Mouse (Mus musculus) intestine, embryonic 14.5 days (tissue): ENCODE measurements around the gene Cpne4. TPM values are rescaled to one million over a fixed set of nuclear protein-coding genes. Genes with fewer than 3 reads are reported as not detected.

Experiments used
- ATAC-seq: fragments of 200-750 bp; cut with Nextera tagmentation; replicated peaks from 2 replicates; pipeline ENCODE4 v1.8.0; 2017; ENCODE audit warnings: low read depth, moderate number of reproducible peaks, moderate TSS enrichment, moderate library complexity; ENCODE audit not compliant: low FRiP score, low TSS enrichment
- DNase-seq: peaks from one replicate; pipeline ENCODE4 v3.0.0-alpha.2; 2018; ENCODE audit warnings: low spot score
- H3K27ac ChIP-seq: fragments of 300-500 bp; sonication (generic); 2 replicates; pipeline ENCODE4 v1.5.1; 2014; ENCODE audit warnings: low read depth, mild to moderate bottlenecking, control low read depth
- H3K27me3 ChIP-seq: fragments of 300-500 bp; sonication (generic); replicated peaks from 2 replicates; pipeline ENCODE4 v1.6.1; 2014; ENCODE audit warnings: low read length, control low read depth; ENCODE audit not compliant: control insufficient read depth, insufficient read depth
- H3K36me3 ChIP-seq: fragments of 300-500 bp; sonication (generic); 2 replicates; pipeline ENCODE4 v1.6.1; 2014; ENCODE audit warnings: low read length, control low read depth; ENCODE audit not compliant: control insufficient read depth, insufficient read depth
- H3K4me1 ChIP-seq: fragments of 300-500 bp; sonication (generic); replicated peaks from 2 replicates; pipeline ENCODE4 v1.6.1; 2014; ENCODE audit warnings: low read length, control low read depth, mixed read lengths; ENCODE audit not compliant: control insufficient read depth, insufficient read depth
- H3K4me2 ChIP-seq: fragments of 300-500 bp; sonication (generic); 2 replicates; pipeline ENCODE4 v1.6.1; 2014; ENCODE audit warnings: low read length
- H3K4me3 ChIP-seq: fragments of 300-500 bp; sonication (generic); 2 replicates; pipeline ENCODE4 v1.5.1; 2014; ENCODE audit warnings: low read depth, low read length, control low read depth, mixed read lengths
- H3K9ac ChIP-seq: fragments of 300-500 bp; sonication (generic); 2 replicates; pipeline ENCODE4 v1.6.1; 2014; ENCODE audit warnings: mild to moderate bottlenecking, low read length
- H3K9me3 ChIP-seq: fragments of 300-500 bp; sonication (generic); 2 replicates; pipeline ENCODE4 v1.6.1; 2016; ENCODE audit warnings: low read length, control low read depth; ENCODE audit not compliant: control insufficient read depth
- WGBS: fragments of 180-500 bp; shearing (Covaris S2); extraction: QIAGEN DNeasy Blood & Tissue Kit; methylation state at CpG from one replicate; pipeline ENCODE4 v1.1.7; 2014; 5-methylcytosine and 5-hydroxymethylcytosine counted together
- polyA plus RNA-seq: library from polyadenylated mRNA; unstranded; fragments of >200 nt; fragmentation: Nextera tagmentation; extraction: Ambion mirVana; gene quantifications from 2 replicates; pipeline ENCODE4 v1.2.1, GENCODE M21; 2014

The Cpne4 gene
- polyA plus RNA-seq, 1 experiment from 2014 or later: 1.3 TPM

DNA sequence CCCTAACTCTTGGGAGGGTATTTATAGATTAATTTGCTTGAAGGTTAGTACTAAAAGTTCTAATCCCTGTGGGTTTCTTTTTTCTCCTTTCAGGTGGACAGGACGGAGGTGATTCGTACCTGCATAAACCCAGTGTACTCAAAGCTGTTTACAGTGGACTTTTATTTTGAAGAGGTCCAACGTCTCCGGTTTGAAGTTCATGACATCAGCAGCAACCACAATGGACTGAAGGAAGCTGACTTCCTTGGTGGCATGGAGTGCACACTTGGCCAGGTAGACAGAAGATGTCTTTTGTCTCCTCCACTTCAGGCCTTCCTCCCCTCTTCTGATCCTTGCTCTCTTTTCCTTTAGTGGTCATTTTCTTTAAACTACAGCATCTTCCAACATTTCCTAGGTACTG, 325.5 kb downstream of the Cpne4 start:
- H3K27ac ChIP-seq: no peak overlapping the region
- no peak overlapping the region for H3K4me3 ChIP-seq
- no peak overlapping the region for H3K9ac ChIP-seq
- H3K9me3 ChIP-seq: no peaks in the 10 kb centered on the region
- H3K27me3 ChIP-seq: no peaks in the 10 kb centered on the region
- H3K4me2 ChIP-seq: no peak overlapping the region
- no peaks in the 10 kb centered on the region for H3K4me1 ChIP-seq
- 79% methylated on average over 4 of the region's 4 CpGs for WGBS
- no peaks in the 10 kb centered on the region for H3K36me3 ChIP-seq
- no peak for ATAC-seq
- DNase-seq: no peak

GRCm38 (mm10) chr9:104874157-104874556, 327.1 kb downstream of the Cpne4 start:
- H3K4me3 ChIP-seq: no peak overlapping the region
- no peaks in the 10 kb centered on the region for H3K36me3 ChIP-seq
- DNase-seq (no peak), ATAC-seq (peak; percentile 64; the same call in 1 of the 2 replicates)
- no peaks in the 10 kb centered on the region for H3K27me3 ChIP-seq
- WGBS: 76% methylated on average over 3 of the region's 3 CpGs
- H3K9ac ChIP-seq: no peak overlapping the region
- H3K4me2 ChIP-seq: no peak overlapping the region
- no peaks in the 10 kb centered on the region for H3K4me1 ChIP-seq
- H3K9me3 ChIP-seq: no peaks in the 10 kb centered on the region
- no peak overlapping the region for H3K27ac ChIP-seq

DNA sequence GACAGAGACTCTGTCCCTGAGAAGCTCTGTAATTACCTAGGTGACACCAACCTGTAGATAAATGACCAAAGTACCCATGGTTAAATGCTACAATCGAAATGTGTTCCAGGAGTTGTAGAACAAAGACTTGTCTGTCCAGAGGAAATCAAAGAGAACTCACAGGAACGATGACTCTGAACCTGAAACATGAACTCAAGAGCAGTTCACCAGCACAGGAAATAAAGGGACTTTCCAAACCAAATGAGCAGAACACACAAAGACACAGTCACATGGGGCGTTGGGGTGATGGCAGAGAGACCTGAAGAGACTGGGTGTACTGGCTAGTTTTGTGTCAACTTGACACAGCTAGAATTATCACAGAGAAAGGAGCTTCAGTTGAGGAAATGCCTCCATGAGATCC, 329.9 kb downstream of the Cpne4 start:
- H3K4me2 ChIP-seq: no peak overlapping the region
- WGBS: 74% methylated on average over 3 of the region's 3 CpGs
- no peaks in the 10 kb centered on the region for H3K36me3 ChIP-seq
- no peak overlapping the region for H3K27ac ChIP-seq
- no peaks in the 10 kb centered on the region for H3K27me3 ChIP-seq
- DNase-seq (no peak), ATAC-seq (no peak)
- no peak overlapping the region for H3K4me3 ChIP-seq
- no peaks in the 10 kb centered on the region for H3K9me3 ChIP-seq
- H3K4me1 ChIP-seq: no peaks in the 10 kb centered on the region
- H3K9ac ChIP-seq: no peak overlapping the region

DNA sequence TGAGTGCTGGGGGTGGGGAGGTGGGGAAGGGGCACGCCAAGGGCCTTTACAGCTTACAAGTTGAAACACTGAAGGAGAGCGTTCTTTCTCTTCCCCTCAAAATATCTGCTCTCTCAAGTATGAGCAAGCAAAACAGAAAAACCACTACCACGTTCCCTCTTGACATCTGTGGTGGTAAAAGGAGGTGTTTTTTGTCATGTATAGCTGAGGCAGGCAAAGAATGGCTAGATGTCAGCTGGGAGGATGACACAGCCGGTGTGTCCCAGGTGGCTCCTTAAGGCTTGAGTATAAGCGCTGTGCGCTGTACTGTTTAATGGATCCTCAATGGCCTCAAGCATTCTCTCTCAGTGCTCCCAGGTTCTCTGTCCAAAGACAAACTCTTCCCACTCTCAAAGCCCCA, 331.5 kb downstream of the Cpne4 start:
- no peaks in the 10 kb centered on the region for H3K27me3 ChIP-seq
- H3K9me3 ChIP-seq: no peaks in the 10 kb centered on the region
- H3K9ac ChIP-seq: no peak overlapping the region
- no peak overlapping the region for H3K27ac ChIP-seq
- no peaks in the 10 kb centered on the region for H3K4me1 ChIP-seq
- H3K4me2 ChIP-seq: no peak overlapping the region
- no peaks in the 10 kb centered on the region for H3K36me3 ChIP-seq
- DNase-seq (no peak), ATAC-seq (no peak)
- no peak overlapping the region for H3K4me3 ChIP-seq
- WGBS: 84% methylated on average over 6 of the region's 6 CpGs

DNA sequence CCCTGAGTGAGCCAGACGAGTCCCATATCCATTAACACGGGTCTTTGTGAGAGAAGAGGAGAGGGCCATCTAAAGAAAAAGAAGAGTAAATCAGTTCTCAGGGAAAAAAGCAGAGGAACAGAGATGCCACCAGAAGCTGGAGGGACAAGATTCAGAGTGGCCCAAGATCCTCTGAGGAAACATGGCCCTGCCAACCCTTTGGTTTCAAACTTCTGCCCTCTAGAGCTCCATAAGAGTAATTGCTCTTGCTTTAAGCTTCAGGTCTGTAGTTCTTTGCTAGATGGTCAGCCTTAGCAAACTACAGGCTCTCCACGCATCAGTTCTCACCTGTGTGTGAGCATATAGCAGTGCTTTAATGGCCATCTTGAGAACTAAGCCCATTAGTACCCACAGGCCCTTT, 343.4 kb downstream of the Cpne4 start:
- Histone ChIP-seq H3K27ac (no peak overlapping the region), H3K9ac (no peak overlapping the region), H3K4me1 (no peaks in the 10 kb centered on the region), H3K4me3 (no peak overlapping the region), H3K4me2 (no peak overlapping the region), H3K27me3 (no peaks in the 10 kb centered on the region), H3K36me3 (no peaks in the 10 kb centered on the region), H3K9me3 (no peaks in the 10 kb centered on the region)
- DNase-seq: no peak
- 69% methylated on average over 3 of the region's 3 CpGs for WGBS
- no peak for ATAC-seq

- Histone ChIP-seq H3K36me3 (no peaks in the 10 kb centered on the region), H3K4me3 (no peak overlapping the region), H3K4me2 (no peak overlapping the region), H3K9ac (no peak overlapping the region), H3K27me3 (no peaks in the 10 kb centered on the region), H3K9me3 (no peaks in the 10 kb centered on the region), H3K4me1 (no peaks in the 10 kb centered on the region), H3K27ac (no peak overlapping the region)
- no peak for DNase-seq
- 77% methylated on average over 4 of the region's 4 CpGs for WGBS
- peak; percentile 75; the same call in 1 of the 2 replicates for ATAC-seq
Observed at GRCm38 (mm10) chr9:104895360-104895759, 348.3 kb downstream of the Cpne4 start.

DNA sequence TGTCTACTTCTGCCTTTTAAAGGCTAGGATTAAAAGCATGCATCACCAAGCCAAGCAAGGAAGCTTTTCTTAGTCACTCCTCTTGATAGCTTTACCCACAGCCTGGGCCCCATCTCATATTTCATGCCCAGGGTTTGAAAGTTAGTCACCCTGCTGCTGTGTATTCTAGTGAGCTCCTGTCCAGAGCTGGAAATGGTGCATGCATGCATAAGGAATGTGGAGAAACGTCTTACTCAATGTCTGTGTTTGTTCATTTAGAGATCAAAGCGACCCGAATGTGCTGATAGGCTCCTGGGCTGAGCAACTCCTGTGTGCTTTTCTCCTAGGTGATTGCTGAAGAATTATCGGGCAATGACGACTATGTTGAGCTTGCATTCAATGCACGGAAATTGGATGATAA, 354.0 kb downstream of the Cpne4 start:
- ATAC-seq (peak; percentile 86), DNase-seq (no peak)
- no peak overlapping the region for H3K4me2 ChIP-seq
- H3K4me1 ChIP-seq: no peaks in the 10 kb centered on the region
- 48% methylated on average over 6 of the region's 6 CpGs for WGBS
- no peaks in the 10 kb centered on the region for H3K36me3 ChIP-seq
- H3K9me3 ChIP-seq: no peaks in the 10 kb centered on the region
- no peaks in the 10 kb centered on the region for H3K27me3 ChIP-seq
- no peak overlapping the region for H3K4me3 ChIP-seq
- H3K9ac ChIP-seq: no peak overlapping the region
- H3K27ac ChIP-seq: no peak overlapping the region

- no peak overlapping the region for H3K4me2 ChIP-seq
- H3K4me1 ChIP-seq: no peaks in the 10 kb centered on the region
- H3K9me3 ChIP-seq: no peaks in the 10 kb centered on the region
- no peak overlapping the region for H3K4me3 ChIP-seq
- H3K27ac ChIP-seq: no peak overlapping the region
- no peak overlapping the region for H3K9ac ChIP-seq
- DNase-seq: no peak
- no peak for ATAC-seq
- no peaks in the 10 kb centered on the region for H3K36me3 ChIP-seq
- no peaks in the 10 kb centered on the region for H3K27me3 ChIP-seq
- 55% methylated on average over 2 of the region's 2 CpGs for WGBS
Observed at GRCm38 (mm10) chr9:104901827-104902226, 354.7 kb downstream of the Cpne4 start.

GRCm38 (mm10) chr9:104912686-104913085, 365.6 kb downstream of the Cpne4 start:
- WGBS: 71% methylated on average over 2 of the region's 2 CpGs
- Histone ChIP-seq H3K4me3 (no peak overlapping the region), H3K4me2 (no peak overlapping the region), H3K9me3 (no peaks in the 10 kb centered on the region), H3K27me3 (no peaks in the 10 kb centered on the region), H3K27ac (no peak overlapping the region), H3K9ac (no peak overlapping the region), H3K4me1 (no peaks in the 10 kb centered on the region), H3K36me3 (no peaks in the 10 kb centered on the region)
- ATAC-seq: no peak
- no peak for DNase-seq
